Comparison of ENCODE assay signal across 16 mouse cellular contexts in the genomic region with DNA sequence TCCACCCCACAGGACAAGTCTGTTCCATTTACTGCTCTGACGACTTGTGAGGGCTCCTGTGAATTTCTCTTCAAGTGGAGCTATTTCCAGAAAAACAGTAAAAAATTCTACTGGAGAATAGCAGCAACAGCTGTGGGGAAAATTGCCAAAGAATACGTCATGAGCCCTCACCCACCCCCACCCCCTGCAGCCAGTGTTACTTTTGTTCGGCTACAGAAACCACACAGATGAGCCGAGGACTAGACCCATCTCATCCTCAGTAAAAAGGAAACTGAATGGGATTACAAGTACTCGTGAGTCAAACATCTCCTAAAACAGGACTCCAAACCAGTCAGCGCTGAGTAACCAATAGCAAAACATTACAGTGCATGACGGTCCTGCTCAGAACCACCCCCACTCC. TPM values are rescaled to one million over a fixed set of nuclear protein-coding genes. Genes with fewer than 3 reads are reported as not detected.
A peak's percentile ranks its signal among the peaks of the same experiment; 100 is the strongest.
DNase-seq lines count a peak whose midpoint lies in the region; ATAC-seq and TF ChIP-seq lines count a peak whose summit lies in the region.
"Had no signal": no experiment of that assay in that cellular context is flagged by ENCODE, and none has a peak within 500 bp of the region (broad histone marks: within the 10 kb centered on the region; RNA-seq: fewer than 3 reads in every experiment).

No protein-coding gene starts in this region.

- H3K9ac ChIP-seq in kidney, embryonic 15.5 days = no peak overlapping the region
- H3K9ac ChIP-seq in limb, embryonic 14.5 days (ENCODE audit: low read depth, low read length, severe bottlenecking) = no peak overlapping the region
- H3K9ac ChIP-seq: limb, embryonic 12.5 days; neural tube, embryonic 12.5 days had no signal

- 61% methylated on average over 7 of the region's 7 CpGs for WGBS in kidney, embryonic 15.5 days
- WGBS in limb, embryonic 14.5 days = 33% methylated on average over 7 of the region's 7 CpGs

- H3K4me3 ChIP-seq in kidney, embryonic 15.5 days (replicated peaks) = no peak overlapping the region
- no peak overlapping the region for H3K4me3 ChIP-seq in limb, embryonic 14.5 days (replicated peaks; ENCODE audit: low read length)
- H3K4me3 ChIP-seq: limb, embryonic 12.5 days; megakaryocyte, embryonic 14.5 days; neural tube, embryonic 12.5 days had no signal

- H3K9me3 ChIP-seq in kidney, embryonic 15.5 days (replicated peaks) = no peaks in the 10 kb centered on the region
- H3K9me3 ChIP-seq in limb, embryonic 14.5 days (ENCODE audit: control insufficient read depth, low read length) = no peaks in the 10 kb centered on the region
- H3K9me3 ChIP-seq: limb, embryonic 12.5 days; megakaryocyte, embryonic 14.5 days; neural tube, embryonic 12.5 days had no signal

- H3K4me1 ChIP-seq in kidney, embryonic 15.5 days = peaks cover 12% of the 10 kb centered on the region
- peaks cover 16% of the 10 kb centered on the region for H3K4me1 ChIP-seq in limb, embryonic 14.5 days (ENCODE audit: control insufficient read depth, insufficient read depth, low read length)
- H3K4me1 ChIP-seq: neural tube, embryonic 12.5 days had no signal

- no peaks in the 10 kb centered on the region for H3K27me3 ChIP-seq in kidney, embryonic 15.5 days
- H3K27me3 ChIP-seq in limb, embryonic 14.5 days (ENCODE audit: control insufficient read depth, insufficient read depth, low read length) = no peaks in the 10 kb centered on the region
- H3K27me3 ChIP-seq: limb, embryonic 12.5 days; megakaryocyte, embryonic 14.5 days; neural tube, embryonic 12.5 days had no signal

- H3K36me3 ChIP-seq in kidney, embryonic 15.5 days = no peaks in the 10 kb centered on the region
- H3K36me3 ChIP-seq in limb, embryonic 14.5 days (ENCODE audit: control insufficient read depth, insufficient read depth, low read length) = peaks cover 8% of the 10 kb centered on the region; the same call in 1 of the 2 replicates
- H3K36me3 ChIP-seq: limb, embryonic 12.5 days; neural tube, embryonic 12.5 days had no signal

- ATAC-seq in kidney, embryonic 15.5 days (replicated peaks; ENCODE audit: low FRiP score) = no peak
- peak; percentile 83 for ATAC-seq in limb, embryonic 14.5 days (ENCODE audit: low FRiP score, low read depth)

- TF ChIP-seq POLR2A in limb, embryonic 14.5 days (IDR thresholded peaks at IDR 0.05; ENCODE audit: borderline replicate concordance, extremely low read depth, insufficient read depth, insufficient read length) = no peak

- no peak overlapping the region for H3K4me2 ChIP-seq in kidney, embryonic 15.5 days
- H3K4me2 ChIP-seq in limb, embryonic 14.5 days (replicated peaks; ENCODE audit: low read depth, low read length, severe bottlenecking) = no peak overlapping the region
- H3K4me2 ChIP-seq: heart, embryonic 11.5 days; limb, embryonic 12.5 days; neural tube, embryonic 12.5 days had no signal

- 0 out of 2 replicates have a peak overlapping the region, but pooled peaks have one; percentile 27 for H3K27ac ChIP-seq in kidney, embryonic 15.5 days
- H3K27ac ChIP-seq in limb, embryonic 14.5 days (replicated peaks; ENCODE audit: low read depth, low read length) = 0 out of 2 replicates have a peak overlapping the region, but pooled peaks have one; percentile 19
- H3K27ac ChIP-seq: neural tube, embryonic 12.5 days; stomach, postnatal 0 days had no signal

- DNase-seq in kidney, postnatal 4 days = no peak
- peak; percentile 12 for DNase-seq in NIH3T3 (ENCODE audit: low read depth)
- DNase-seq in brain, adult 2 months (ENCODE audit: low read depth, low spot score) = peak; percentile 77
- peak; percentile 87 for DNase-seq in limb, embryonic 14.5 days (ENCODE audit: low spot score)
- DNase-seq in B cell, adult 2 months = no peak
- DNase-seq in thymus, postnatal 25 days = no peak
- DNase-seq: adrenal gland, postnatal 25 days; cerebellum, postnatal 10 days; layer of hippocampus, adult 9-11 months; right cerebral cortex, postnatal 14 days had no signal

RNA-seq across cellular contexts. Expression of a gene that starts 25.9 kb away (rescaled TPM):
- 6.4 and 7.5 TPM in 2 replicates for polyA plus RNA-seq in kidney, embryonic 15.5 days (2015; fragmentation: Nextera tagmentation; extraction: Ambion mirVana)
- polyA plus RNA-seq in limb, embryonic 14.5 days (2012; rRNA removed) = 0.45 TPM in 2 replicates
- 0.80 and 1.2 TPM in 2 replicates for polyA plus RNA-seq in limb, embryonic 14.5 days (2014; fragmentation: Nextera tagmentation; extraction: Ambion mirVana)

Comparison
In these comparisons a context has a peak if more than half of its experiments do, and no peak if none do; other contexts are left out.
1. DNase-seq: peak in NIH3T3 (single experiment), brain, adult 2 months (single experiment) and limb, embryonic 14.5 days (single experiment); none in kidney, postnatal 4 days (0 of 2), B cell, adult 2 months (0 of 2) and thymus, postnatal 25 days (single experiment).